Mouse (Mus musculus): ENCODE data around the gene Gm19668. TPM values are rescaled to one million over a fixed set of nuclear protein-coding genes. Genes with fewer than 3 reads are reported as not detected.
"Not testable (repeated sequence)": the region's sequence is repeated elsewhere in the genome, so short reads cannot be mapped to it uniquely, and the experiment has no call there.

The Gm19668 gene
- not detected for total RNA-seq (2022)

GRCm38 (mm10) chr10:77798921-77799508 lies at the start of gene Gm19668:
TSS of gene Gm19668 (minus strand) at chr10:77799133.
- DNase-seq (ENCODE audit: low spot score) = no peak

DNA sequence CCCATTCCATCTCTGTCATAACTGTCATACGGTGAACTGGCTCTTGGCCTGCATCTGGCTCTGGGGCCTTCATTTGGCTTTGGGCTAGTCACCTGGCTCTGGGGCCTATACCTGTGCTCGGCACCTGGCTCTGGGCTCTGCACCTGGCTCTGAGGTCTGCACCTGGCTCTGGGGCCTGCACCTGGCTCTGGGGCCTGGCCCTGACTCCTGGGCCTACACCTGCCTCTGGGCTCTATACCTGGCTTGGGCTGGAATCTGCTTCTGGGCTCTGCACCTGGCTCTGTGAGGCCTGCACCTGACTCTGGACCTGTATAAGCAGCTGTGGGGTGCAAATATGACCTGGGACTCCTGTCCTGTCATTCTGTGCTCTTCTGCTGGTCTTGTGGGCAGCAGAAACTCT lies 48.6 kb upstream of the Gm19668 start:
- DNase-seq (ENCODE audit: low spot score) = no peak

DNA sequence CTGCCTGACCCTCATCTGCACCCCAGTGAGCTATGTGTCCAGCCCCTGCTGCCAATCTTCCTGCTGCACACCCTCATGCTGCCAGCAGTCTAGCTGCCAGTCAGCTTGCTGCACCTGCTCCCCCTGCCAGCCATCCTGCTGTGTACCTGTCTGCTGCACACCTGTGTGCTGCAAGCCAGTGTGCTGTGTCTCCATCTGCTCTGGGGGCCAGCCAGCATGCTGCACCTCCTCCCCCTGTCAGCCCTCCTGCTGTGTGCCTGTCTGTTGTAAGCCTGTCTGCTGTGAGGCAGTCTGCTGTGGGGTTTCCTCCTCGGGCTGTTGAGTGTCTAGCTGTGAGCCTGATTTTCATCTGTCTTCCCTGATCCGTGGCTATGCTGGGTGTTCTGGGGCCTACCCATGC lies 48.0 kb upstream of the Gm19668 start:
- DNase-seq (ENCODE audit: low spot score) = no peak

GRCm38 (mm10) chr10:77846503-77846902 lies 47.6 kb upstream of the Gm19668 start, which contains the start of gene Gm36176:
TSS of gene Gm36176 (plus strand) at chr10:77846803.
- DNase-seq (ENCODE audit: low spot score) = no peak

DNA sequence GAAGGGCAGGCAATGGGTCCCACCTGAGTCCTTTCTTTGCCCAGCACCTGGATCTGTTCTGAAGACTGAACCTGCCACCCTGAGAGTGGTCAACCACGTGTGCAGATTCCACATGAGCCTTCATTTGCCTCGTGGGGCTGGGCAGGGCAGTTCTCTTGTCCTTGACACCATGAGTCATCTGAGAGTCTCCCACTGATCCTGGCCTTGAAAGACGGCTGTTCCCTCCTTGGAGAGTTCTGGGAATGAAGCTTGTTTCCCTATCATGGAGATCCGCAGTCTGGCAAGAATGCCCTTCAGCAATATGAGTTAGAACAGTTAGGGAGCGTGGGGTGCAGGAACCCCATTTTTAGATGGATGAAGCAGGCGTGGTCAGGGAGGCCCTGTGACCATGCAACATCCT lies 40.1 kb upstream of the Gm19668 start:
- DNase-seq (ENCODE audit: low spot score) = no peak

GRCm38 (mm10) chr10:77835647-77836046 lies 36.7 kb upstream of the Gm19668 start, which contains the start of gene Krtap10-10:
TSS of gene Krtap10-10 (plus strand) at chr10:77835947.
- DNase-seq (ENCODE audit: low spot score) = no peak

GRCm38 (mm10) chr10:77826951-77827350 lies 28.0 kb upstream of the Gm19668 start, which contains the start of gene Krtap10-4:
TSS of gene Krtap10-4 (minus strand) at chr10:77827095.
- DNase-seq (ENCODE audit: low spot score) = no peak

DNA sequence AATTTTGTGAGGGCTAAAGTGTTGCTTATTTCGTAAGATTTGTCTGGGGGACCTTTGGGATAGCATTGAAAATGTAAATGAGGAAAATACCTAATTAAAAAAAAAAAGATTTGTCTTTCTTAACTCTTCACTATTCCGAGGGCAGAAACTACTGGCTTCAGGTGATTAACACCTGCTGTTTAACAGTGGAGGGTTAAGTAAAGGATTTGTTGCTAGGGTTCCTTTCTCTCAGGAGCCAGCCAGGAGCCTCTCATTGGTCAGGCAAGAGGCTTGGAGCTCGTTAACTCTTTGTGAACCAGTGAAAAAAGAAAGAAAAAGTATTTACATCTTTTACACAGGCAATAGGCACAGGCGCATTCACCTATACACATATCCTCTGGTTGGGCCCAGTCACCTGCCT lies 20.3 kb upstream of the Gm19668 start:
- no peak for DNase-seq (ENCODE audit: low spot score)

- no peak for DNase-seq (ENCODE audit: low spot score)
Measured at GRCm38 (mm10) chr10:77818523-77818922, 19.6 kb upstream of the Gm19668 start.

DNA sequence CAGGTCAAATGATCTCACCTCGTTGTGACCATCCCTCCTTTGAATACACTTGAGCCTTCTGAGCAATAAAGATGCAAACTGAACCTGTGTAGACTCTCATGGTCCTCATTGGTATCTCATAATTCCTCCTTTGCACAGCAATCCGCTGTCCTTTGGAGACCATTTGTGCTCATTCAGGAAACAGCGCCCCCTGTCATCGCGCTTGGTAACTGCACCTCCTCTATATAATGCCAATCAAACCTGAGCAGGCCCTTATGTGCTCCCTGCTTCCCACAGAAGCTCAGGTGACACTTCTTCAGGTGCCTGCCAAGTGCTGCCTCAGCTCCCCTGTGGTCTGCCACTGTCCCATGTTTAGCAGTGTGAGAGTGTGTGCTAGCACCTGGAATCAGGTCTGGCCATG lies 16.6 kb upstream of the Gm19668 start:
- DNase-seq (ENCODE audit: low spot score) = no peak

- DNase-seq (ENCODE audit: low spot score) = no peak
Measured at GRCm38 (mm10) chr10:77814382-77814781, 15.4 kb upstream of the Gm19668 start, which contains the start of gene Gm2696. TSS of gene Gm2696 (plus strand) at chr10:77814682.

DNA sequence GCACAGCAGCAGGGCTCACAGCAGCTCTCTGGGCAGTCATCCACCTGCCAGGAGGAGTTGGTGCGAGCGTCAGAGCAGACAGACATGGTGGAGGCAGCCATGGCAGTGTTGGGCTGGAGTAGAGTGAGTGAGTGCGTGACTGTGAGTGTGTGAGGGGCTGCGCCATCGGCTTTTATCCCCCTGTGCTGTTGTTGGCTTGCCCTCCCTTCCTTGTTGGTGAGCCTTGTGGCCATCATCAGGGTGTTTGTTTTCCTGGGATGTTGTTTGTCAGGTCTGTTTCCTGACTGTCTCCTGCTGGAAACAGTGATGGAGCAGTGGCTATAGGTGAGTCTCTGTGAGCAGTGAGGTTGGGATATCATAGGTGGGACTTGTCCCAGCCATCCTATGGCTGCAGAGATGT lies 12.8 kb upstream of the Gm19668 start, which contains the start of gene Gm9507:
TSS of gene Gm9507 (minus strand) at position 101 of the 400 bp plus-strand sequence.
- no peak for DNase-seq (ENCODE audit: low spot score)

DNA sequence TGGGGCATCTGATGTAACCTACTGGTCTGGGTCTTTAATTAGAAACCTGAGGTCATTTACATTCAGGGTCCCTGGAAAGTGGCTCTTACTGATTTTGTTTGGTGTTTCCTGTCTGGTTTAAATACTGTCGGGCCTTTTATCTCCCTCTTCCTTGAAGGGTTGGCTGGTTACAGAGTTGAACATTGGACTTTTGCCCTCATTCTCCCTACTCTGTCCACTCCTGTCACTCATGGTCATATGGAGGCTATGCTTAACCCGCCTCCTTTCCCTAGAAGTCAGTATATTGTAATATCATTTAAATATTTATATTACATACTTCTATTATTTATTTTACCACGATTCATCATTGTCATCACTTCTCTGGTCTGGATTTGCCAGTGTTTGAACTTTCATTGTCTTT lies 5.2 kb upstream of the Gm19668 start:
- DNase-seq (ENCODE audit: low spot score) = no peak

- not testable (repeated sequence) for DNase-seq (ENCODE audit: low spot score)
Measured at GRCm38 (mm10) chr10:77798164-77798920, 591 bp downstream of the Gm19668 start.

DNA sequence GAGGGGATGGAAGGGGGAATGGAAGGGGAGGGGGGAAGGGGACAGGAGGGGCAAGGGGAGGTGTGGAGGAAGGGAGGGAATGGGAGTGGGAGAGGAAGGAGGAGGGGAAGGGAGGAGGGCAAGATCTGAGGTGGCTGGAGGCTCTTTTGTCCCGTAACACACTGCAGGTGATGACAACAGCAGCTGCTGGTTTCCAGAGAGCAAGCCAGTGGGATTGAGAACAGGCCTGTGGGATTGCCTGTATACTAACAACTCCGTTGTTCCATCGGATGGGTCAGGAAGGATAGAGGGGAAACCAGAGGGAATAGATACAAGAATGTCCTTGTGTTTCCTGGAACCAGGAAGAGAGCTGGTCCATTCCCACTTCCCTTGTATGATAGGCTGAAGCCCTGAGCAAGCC lies 1.3 kb downstream of the Gm19668 start:
- DNase-seq (ENCODE audit: low spot score) = no peak

- no peak for DNase-seq (ENCODE audit: low spot score)
Measured at GRCm38 (mm10) chr10:77794976-77795375, 4.0 kb downstream of the Gm19668 start, which contains the start of gene Gm9639. TSS of gene Gm9639 (minus strand) at chr10:77795076.

DNA sequence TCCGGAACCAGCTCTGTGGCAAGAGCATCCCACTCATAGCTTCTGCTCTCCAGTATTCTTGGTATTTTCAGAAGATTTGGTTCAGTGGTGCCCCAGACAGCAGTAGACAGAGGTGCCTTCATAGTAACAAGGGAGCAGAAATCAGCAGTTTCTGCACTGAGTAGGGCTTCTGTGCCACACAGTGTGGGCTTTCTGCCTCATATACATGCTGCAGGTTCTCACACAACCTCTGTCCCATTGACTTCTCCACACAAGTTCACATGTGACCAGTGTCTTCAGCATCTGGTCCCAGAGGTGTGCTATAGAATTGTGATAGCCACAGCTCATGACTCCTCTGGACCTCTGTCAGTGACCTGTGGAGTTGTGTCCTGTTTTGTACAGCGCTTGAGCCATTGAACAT lies 10.3 kb downstream of the Gm19668 start:
- DNase-seq (ENCODE audit: low spot score) = no peak

- not testable (repeated sequence) for DNase-seq (ENCODE audit: low spot score)
Measured at GRCm38 (mm10) chr10:77787876-77788275, 11.1 kb downstream of the Gm19668 start, which contains the start of gene Gm7137. TSS of gene Gm7137 (minus strand) at chr10:77788200.

DNA sequence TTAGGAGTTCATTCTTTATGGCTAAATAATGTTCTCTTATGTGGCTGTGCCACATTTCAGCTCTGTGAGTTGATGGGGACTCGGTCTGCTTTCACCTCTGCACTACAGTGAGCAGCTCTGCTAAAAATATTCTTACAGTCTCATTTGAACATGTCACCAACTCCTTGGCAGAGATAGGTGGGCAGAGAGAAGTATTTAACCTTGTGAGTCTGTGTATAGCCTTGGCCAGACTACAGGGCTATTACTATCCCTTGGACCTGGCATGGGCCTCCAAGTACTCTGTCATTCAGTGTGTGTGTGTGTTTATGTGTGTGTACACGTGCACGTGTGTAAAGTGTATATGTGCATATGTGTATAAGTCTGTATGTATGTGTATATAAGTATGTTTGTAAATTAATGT lies 15.5 kb downstream of the Gm19668 start:
- not testable (repeated sequence) for DNase-seq (ENCODE audit: low spot score)

DNA sequence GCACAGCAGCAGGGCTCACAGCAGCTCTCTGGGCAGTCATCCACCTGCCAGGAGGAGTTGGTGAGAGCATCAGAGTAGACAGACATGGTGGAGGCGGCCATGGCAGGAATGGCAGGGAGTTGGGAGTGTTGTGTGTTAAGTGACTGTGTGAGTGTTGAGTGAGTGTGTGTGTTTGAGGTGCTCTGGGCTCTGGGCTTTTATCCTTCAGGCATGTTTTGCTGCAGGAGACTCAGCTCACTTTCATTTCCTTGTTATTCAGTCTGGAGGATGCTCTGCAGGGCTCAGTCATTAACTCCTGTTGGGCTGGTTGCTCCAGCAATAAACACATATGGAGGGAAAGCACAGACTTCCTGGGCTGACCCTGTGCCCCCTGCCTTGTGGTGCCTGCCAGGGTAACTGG lies 16.5 kb downstream of the Gm19668 start, which contains the start of gene Gm3250:
TSS of gene Gm3250 (minus strand) at position 101 of the 400 bp plus-strand sequence.
- DNase-seq (ENCODE audit: low spot score) = not testable (repeated sequence)

DNA sequence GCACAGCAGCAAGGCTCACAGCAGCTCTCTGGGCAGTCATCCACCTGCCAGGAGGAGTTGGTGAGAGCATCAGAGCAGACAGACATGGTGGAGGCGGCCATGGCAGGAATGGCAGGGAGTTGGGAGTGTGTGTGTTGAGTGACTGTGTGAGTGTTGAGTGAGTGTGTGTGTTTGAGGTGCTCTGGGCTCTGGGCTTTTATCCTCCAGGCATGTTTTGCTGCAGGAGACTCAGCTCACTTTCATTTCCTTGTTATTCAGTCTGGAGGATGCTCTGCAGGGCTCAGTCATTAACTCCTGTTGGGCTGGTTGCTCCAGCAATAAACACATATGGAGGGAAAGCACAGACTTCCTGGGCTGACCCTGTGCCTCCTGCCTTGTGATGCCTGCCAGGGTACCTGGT lies 22.1 kb downstream of the Gm19668 start, which contains the start of gene Gm7138:
TSS of gene Gm7138 (minus strand) at position 101 of the 400 bp plus-strand sequence.
- not testable (repeated sequence) for DNase-seq (ENCODE audit: low spot score)

GRCm38 (mm10) chr10:77772142-77772541 lies 26.8 kb downstream of the Gm19668 start:
- not testable (repeated sequence) for DNase-seq (ENCODE audit: low spot score)
